Mouse (Mus musculus) WW6 (cell line): ENCODE measurements around the gene Mki67.

Experiments
- DNase-seq: peaks from one replicate; pipeline ENCODE4 v3.0.0-alpha.2; 2013; ENCODE audit warnings: low read depth, low spot score

The Mki67 gene

GRCm38 (mm10) chr7:135715642-135716444 lies at the start of gene Mki67:
TSS of gene Mki67 (minus strand) at chr7:135716361.
- DNase-seq = no peak

DNA sequence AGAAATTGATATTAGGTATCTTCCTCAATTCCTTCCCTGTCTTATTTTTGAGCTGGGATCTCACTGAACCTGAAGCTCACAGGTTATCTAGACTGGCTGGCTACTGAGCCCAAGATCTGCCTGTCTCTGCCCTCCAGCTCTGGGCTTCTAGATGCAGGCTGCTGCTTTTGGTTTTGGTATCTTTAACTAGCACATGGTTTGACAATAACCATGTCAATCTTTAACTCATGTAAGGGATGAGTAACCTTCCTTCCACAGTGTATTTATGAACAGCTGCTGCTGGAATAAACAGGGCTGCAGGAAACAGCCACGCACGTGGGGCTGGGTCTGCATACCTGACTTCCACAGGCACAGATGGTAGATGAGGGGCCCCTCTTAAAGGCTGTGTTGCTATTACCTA lies 47.1 kb upstream of the Mki67 start:
- no peak for DNase-seq

- DNase-seq = no peak
Observed at GRCm38 (mm10) chr7:135758754-135759510, 42.8 kb upstream of the Mki67 start.

- DNase-seq = no peak
Observed at GRCm38 (mm10) chr7:135758171-135758570, 42.0 kb upstream of the Mki67 start.

DNA sequence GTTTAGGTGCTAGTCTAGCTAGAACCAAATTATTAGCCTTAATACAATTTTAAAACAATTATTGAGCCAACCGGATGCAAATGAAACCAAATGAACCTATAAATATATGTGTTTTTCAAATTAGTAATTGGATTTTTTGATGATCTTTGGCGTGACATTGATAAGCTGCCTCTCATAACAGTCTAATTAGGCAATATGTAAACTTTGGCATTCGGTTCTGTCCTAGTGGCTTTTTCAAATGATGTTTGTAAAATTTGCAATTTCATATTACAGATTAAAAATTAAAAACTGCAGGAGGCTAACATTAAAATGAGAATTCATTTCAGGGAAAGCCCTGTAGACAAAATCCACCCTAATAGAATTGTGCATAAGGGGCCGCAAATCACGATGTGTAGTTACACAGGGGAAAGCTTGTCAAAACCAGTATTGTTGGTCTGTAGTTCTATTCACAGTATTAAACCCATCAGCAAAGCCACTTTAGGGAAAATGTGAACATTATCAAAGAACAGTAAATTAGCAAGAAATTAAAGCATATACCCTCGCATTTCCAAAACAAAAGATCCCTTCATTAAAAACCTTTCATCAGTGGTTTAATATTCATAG lies 40.9 kb upstream of the Mki67 start:
- no peak for DNase-seq

DNA sequence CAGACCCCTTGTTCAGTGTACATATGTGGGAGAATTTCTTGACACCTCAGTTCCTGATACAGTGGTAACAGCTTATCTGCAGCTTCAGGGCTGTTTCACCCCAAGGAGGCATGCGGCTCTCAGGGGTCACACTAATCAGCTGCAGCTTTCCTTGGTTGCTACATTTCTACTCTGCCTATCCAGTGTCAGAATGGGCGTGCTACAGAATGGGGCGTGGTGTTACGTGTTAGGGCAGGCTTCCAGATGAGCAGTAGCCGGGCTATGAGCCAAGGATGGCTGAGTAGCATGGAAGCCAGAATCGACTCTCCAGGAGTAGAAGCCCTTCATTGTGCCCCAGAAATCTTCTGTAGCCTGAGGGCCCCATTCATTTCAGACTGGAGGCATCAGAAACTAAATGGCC lies 32.8 kb upstream of the Mki67 start:
- DNase-seq = no peak

- DNase-seq = no peak
Observed at GRCm38 (mm10) chr7:135747072-135747471, 30.9 kb upstream of the Mki67 start.

DNA sequence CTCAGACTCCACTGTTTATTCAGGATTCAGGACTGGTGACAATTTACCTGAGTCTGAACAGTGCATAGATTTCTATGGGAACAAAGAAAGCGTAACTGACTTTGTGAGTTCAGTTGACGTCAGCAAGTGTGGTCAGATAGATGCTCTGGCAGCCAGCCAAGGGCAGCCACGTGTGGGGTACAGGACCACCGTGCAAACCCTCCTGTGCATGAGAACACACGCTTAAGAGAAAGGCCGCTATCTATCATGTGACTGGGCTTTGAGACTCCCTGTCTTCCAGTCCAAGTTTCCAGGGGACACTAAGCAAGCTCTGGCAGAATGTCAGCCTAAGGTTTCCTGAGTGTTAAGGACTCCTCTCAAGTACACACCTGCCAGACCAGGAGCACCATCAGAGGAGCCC lies 30.4 kb upstream of the Mki67 start:
- no peak for DNase-seq

- no peak for DNase-seq
Observed at GRCm38 (mm10) chr7:135745091-135745490, 28.9 kb upstream of the Mki67 start.

DNA sequence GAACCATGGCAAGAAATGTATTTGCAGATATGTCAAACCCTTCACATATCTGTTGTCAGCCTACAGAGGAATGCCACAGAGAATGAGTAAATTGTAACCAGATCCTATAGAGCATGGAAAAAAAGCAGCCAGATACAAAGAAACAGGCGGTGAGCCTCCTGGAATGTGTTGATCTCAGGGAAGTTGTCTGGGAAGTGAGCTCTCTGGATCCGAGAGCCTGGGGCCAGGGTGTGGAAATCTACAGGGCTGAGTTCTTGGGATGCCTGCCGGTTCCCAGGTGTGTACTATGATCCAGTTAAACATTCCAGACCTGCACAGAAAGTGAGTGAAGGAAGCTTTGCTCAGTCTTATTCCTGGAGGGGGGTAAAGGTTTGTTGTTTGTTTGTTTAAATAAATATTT lies 24.3 kb upstream of the Mki67 start:
- no peak for DNase-seq

GRCm38 (mm10) chr7:135736581-135736886 lies 20.4 kb upstream of the Mki67 start:
- no peak for DNase-seq

- no peak for DNase-seq
Observed at GRCm38 (mm10) chr7:135735691-135736580, 19.8 kb upstream of the Mki67 start.

GRCm38 (mm10) chr7:135734911-135735646 lies 18.9 kb upstream of the Mki67 start:
- DNase-seq = no peak

DNA sequence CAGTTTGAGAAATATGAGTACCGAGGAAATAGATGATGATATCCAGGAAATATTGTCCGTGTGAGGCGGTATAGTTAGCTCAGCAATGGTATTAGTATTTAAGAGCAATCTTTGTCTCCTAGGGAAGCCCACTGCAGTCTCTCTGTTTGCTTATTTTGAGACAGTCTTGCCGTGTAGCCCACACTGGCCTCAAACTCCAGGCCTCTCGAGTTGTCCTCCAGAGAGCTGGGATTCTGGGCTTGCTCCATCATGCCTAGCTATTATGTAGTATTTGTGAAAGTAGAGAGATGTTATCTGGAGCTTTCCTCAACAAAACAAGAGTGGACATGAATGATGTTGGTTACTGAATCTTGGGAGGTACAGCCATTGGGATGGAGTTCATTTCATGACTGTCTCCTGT lies 18.2 kb upstream of the Mki67 start:
- no peak for DNase-seq

DNA sequence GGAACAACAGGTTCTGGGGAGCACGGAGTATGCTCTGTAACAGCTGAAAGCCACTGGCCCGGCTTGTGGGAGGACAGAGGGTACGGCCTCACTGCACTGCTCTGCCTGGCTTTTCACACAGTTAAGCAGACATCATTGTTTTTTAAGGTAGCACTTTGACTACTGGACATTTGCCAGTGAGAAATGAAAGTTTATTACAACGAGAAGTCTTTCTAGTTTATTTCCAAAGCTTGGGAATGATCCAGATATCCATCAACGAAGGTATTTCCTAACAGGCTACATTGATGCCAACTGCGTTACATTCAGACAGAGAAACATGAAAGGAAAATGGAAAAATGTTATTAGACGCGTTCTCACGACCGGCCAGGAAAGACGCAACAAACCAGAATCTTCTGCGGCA lies 11.9 kb upstream of the Mki67 start:
- no peak for DNase-seq

DNA sequence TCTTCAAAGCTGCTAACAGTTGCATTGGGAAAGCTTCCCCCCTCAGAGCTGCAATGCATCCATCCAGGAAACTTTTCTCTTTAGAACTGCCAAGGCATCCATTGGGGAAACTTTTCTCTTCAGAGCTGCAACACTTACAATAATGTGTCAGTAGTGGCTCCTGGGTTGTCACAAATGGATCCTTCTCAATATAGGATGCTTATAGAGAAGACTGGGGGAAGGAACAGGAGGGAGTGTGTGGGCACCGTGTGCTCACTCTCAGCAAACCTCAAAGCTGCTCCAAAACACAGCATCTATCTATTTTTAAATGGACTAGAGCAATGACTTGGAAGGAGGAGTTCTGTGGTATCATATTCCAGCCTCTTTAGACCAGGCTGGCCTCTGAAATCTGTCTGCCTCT lies 10.5 kb upstream of the Mki67 start:
- DNase-seq = no peak

- no peak for DNase-seq
Observed at GRCm38 (mm10) chr7:135723672-135724341, 7.6 kb upstream of the Mki67 start.

GRCm38 (mm10) chr7:135722011-135722838 lies 6.1 kb upstream of the Mki67 start:
- no peak for DNase-seq

DNA sequence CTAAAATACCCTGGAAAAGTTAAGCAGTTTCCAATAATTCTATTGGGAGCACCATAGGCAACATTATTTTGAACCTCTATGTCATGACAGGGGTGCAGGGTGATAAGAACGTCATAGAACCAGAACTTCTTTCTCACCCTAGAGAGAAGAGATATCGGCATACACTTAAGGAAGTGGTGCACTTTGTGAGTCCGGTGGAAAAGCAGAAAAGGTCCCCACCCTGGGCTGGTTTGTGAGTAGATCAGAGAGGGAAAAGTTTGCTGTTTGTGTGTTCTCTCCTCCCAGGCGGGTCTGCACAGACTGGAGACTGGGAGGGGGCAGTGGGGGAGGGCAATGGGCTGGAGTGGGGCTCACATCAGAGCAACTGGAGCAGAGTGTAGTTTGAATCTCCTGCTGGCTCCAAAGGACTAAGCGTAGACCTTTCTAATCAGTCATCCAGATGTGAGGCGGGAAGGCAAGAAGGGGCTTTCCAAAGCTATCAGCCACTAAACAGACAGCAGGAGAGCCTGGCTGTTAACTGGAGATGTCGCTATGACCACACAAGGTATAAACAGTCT lies 5.4 kb upstream of the Mki67 start:
- no peak for DNase-seq
